Mouse (Mus musculus): ENCODE measurements at regions not wholly inside any gene's neighbourhood (a gene's known extent, or its start where the extent isn't known, plus 50 kb on each side); places are given as distances from the start of the nearest gene placed in this dataset.
A peak's percentile ranks its signal among the peaks of the same experiment; 100 is the strongest.

DNA sequence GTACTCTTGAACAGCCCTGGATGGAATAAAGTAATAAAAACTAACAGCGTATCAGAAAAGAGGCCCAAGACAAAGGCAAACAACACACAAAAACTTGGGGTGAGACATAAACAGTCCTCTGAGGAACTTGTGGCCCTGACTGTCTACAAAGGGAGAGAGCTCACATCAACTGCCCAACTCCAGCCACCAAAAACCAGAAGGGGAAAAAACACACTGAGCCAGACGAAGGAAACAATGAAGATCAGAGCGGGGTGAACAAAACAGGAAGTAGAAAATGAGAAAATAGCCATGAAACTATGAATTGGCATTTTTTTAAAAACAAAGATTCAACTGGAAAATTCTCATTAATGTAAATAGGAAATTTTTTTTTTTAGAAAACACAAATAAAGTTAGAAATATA lies 143.6 kb downstream of the Syk start:
- Histone ChIP-seq H3K9ac (replicated peaks; ENCODE audit: low read depth, low read length) (no peak overlapping the region), H3K4me2 (replicated peaks; ENCODE audit: low read depth, low read length) (no peak overlapping the region), H3K9me3 (ENCODE audit: control insufficient read depth, low read depth, low read length) (no peaks in the 10 kb centered on the region), H3K4me3 (ENCODE audit: low read depth, low read length) (no peak overlapping the region), H3K27me3 (ENCODE audit: control insufficient read depth, insufficient read depth, low read length) (no peaks in the 10 kb centered on the region), H3K36me3 (ENCODE audit: control insufficient read depth, insufficient read depth, low read length) (no peaks in the 10 kb centered on the region), H3K4me1 (ENCODE audit: control insufficient read depth, insufficient read depth, low read length) (no peaks in the 10 kb centered on the region), H3K27ac (ENCODE audit: low read length) (no peak overlapping the region)
- ATAC-seq (ENCODE audit: insufficient number of reproducible peaks, insufficient read depth, low FRiP score, low read depth), result no peak
- WGBS, result 80% methylated on average over 3 of the region's 3 CpGs

DNA sequence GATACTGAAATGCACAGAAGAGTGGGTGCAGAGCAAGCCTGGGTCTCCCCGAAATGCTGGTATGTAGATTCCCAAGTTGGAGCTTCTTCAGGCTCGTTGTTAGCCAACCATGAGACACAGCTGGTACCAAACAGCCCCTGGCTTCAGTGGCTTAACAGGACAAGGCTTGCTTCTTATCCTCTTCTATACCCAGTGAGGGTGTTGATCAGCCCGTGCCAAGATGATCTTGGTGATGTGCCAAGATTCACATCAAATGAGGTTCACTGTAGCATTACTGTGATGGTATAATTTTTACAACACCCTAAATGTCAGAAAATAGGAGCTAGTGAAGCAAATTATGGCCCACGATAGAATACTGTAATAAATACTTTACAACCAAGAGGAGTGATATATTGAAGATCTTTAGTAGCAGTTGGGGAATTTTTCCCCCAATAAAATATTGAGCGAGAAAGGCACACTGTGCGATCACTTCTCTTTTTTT lies 152.5 kb downstream of the Syk start:
- Histone ChIP-seq H3K27ac (ENCODE audit: low read length) (no peak overlapping the region), H3K4me1 (ENCODE audit: control insufficient read depth, insufficient read depth, low read length) (peaks cover 10% of the 10 kb centered on the region; the same call in 1 of the 2 replicates), H3K4me2 (replicated peaks; ENCODE audit: low read depth, low read length) (no peak overlapping the region), H3K36me3 (ENCODE audit: control insufficient read depth, insufficient read depth, low read length) (no peaks in the 10 kb centered on the region), H3K9me3 (ENCODE audit: control insufficient read depth, low read depth, low read length) (no peaks in the 10 kb centered on the region), H3K9ac (replicated peaks; ENCODE audit: low read depth, low read length) (no peak overlapping the region), H3K4me3 (ENCODE audit: low read depth, low read length) (no peak overlapping the region), H3K27me3 (ENCODE audit: control insufficient read depth, insufficient read depth, low read length) (no peaks in the 10 kb centered on the region)
- 65% methylated on average over 6 of the region's 6 CpGs for WGBS
- ATAC-seq (ENCODE audit: insufficient number of reproducible peaks, insufficient read depth, low FRiP score, low read depth), result no peak

DNA sequence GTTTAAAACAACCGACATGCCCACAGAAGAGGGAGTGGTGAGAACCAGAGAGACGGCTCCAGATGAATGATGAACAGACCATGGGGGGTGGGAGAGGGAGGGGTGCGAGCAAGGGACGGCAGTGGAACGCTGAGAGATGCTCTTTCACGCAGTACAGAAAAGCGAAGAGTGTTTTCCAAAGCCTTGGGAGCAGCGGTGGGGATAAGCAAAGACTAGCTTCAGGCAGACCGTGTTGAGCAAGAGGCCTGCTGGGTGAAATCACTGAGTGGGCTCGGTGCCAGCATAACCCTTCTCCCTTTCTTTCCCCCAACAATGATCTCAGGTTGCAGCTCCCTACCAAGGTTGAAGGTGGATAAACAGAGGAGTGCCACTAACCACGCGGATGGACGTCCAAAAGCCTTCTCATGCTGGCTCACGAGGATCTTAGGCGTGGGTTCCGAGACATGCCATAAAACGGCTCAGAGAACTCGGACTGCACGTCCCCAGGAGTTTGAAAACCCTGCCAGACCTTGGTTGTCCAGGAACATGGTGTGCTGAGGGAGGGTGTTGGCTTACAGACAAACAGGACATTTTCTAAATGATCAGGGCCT lies 153.1 kb downstream of the Syk start:
- Histone ChIP-seq H3K4me1 (ENCODE audit: control insufficient read depth, insufficient read depth, low read length) (peaks cover 10% of the 10 kb centered on the region; the same call in 1 of the 2 replicates), H3K4me3 (ENCODE audit: low read depth, low read length) (no peak overlapping the region), H3K27ac (ENCODE audit: low read length) (no peak overlapping the region), H3K9ac (replicated peaks; ENCODE audit: low read depth, low read length) (no peak overlapping the region), H3K27me3 (ENCODE audit: control insufficient read depth, insufficient read depth, low read length) (no peaks in the 10 kb centered on the region), H3K36me3 (ENCODE audit: control insufficient read depth, insufficient read depth, low read length) (no peaks in the 10 kb centered on the region), H3K4me2 (replicated peaks; ENCODE audit: low read depth, low read length) (no peak overlapping the region), H3K9me3 (ENCODE audit: control insufficient read depth, low read depth, low read length) (no peaks in the 10 kb centered on the region)
- ATAC-seq (ENCODE audit: insufficient number of reproducible peaks, insufficient read depth, low FRiP score, low read depth), result no peak
- WGBS, result 38% methylated on average over 19 of the region's 19 CpGs

DNA sequence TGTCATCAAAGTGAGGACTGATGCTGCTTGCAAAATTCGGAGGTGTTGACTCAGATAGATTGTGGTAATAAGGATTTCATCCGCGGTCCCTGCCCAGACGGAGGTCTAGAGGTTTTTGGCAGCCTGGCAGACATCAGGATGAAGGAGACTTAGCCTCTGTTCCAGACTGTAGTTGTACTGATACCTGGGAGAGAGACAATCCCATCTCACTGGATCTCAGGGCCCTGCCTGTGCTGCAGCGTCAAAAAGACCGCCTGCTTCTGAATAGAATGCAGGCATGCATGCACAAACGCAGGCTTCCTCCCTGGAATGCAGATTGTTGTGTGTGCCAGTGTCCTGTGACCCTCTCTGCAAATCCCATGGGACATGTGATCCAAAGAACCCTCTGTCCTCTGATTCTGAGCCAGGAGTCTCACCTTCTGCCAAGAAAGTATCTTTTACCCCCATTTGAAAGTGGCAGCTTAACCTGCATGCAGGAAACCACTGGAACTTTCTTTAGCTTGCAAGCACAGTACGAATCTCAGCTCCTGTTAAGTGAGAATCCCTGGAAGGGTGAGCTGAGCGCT lies 155.2 kb downstream of the Syk start:
- peaks cover 10% of the 10 kb centered on the region; the same call in 1 of the 2 replicates for H3K4me1 ChIP-seq (ENCODE audit: control insufficient read depth, insufficient read depth, low read length)
- no peaks in the 10 kb centered on the region for H3K9me3 ChIP-seq (ENCODE audit: control insufficient read depth, low read depth, low read length)
- H3K27ac ChIP-seq (ENCODE audit: low read length), result no peak overlapping the region
- 69% methylated on average over 9 of the region's 9 CpGs for WGBS
- no peak overlapping the region for H3K9ac ChIP-seq (replicated peaks; ENCODE audit: low read depth, low read length)
- no peak overlapping the region for H3K4me3 ChIP-seq (ENCODE audit: low read depth, low read length)
- H3K4me2 ChIP-seq (replicated peaks; ENCODE audit: low read depth, low read length), result no peak overlapping the region
- H3K36me3 ChIP-seq (ENCODE audit: control insufficient read depth, insufficient read depth, low read length), result no peaks in the 10 kb centered on the region
- H3K27me3 ChIP-seq (ENCODE audit: control insufficient read depth, insufficient read depth, low read length), result no peaks in the 10 kb centered on the region
- no peak for ATAC-seq (ENCODE audit: insufficient number of reproducible peaks, insufficient read depth, low FRiP score, low read depth)

DNA sequence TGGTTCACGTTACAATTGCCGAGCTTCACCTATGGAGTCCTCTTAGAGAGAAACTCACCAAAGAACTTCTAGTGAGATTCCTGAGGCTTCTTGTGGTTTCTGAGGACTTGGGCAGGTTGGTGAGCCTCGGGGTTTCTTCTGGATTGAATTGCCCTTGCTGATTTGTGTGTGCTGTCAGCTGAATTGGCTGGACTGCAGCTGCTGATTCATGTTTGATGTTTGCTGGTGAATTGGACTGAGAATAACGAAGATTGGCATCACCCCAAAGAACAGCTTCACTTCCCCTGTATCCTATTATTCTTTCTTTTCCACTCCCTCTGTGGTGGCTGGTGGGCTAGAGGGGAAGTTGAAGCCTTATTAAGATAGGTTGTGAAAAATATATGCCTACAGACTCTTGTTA lies 158.4 kb downstream of the Syk start:
- no peak for ATAC-seq (ENCODE audit: insufficient number of reproducible peaks, insufficient read depth, low FRiP score, low read depth)
- H3K36me3 ChIP-seq (ENCODE audit: control insufficient read depth, insufficient read depth, low read length), result no peaks in the 10 kb centered on the region
- no peak overlapping the region for H3K4me2 ChIP-seq (replicated peaks; ENCODE audit: low read depth, low read length)
- no peak overlapping the region for H3K9ac ChIP-seq (replicated peaks; ENCODE audit: low read depth, low read length)
- 86% methylated on average over 4 of the region's 4 CpGs for WGBS
- no peaks in the 10 kb centered on the region for H3K4me1 ChIP-seq (ENCODE audit: control insufficient read depth, insufficient read depth, low read length)
- H3K4me3 ChIP-seq (ENCODE audit: low read depth, low read length), result no peak overlapping the region
- H3K27me3 ChIP-seq (ENCODE audit: control insufficient read depth, insufficient read depth, low read length), result no peaks in the 10 kb centered on the region
- no peaks in the 10 kb centered on the region for H3K9me3 ChIP-seq (ENCODE audit: control insufficient read depth, low read depth, low read length)
- no peak overlapping the region for H3K27ac ChIP-seq (ENCODE audit: low read length)

DNA sequence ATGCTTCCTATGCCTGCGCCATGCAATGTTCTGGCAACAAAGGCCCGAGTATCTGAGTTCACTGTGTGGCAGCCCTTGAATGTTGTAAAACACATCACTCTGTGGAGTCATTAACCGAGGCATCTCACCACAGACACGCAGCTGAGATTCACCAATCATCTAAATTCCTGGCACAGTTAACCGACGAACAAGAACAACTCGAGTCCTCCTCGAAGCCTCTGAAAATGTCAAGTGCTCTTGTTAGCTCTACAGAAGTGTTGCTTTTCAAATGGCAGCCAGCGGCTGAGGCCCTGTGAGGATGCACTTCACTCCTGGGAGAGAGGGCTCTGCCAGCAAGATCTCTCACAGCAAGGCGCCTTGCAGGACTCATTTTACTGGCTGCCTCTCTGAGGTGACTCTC lies 173.0 kb downstream of the Syk start:
- no peak overlapping the region for H3K27ac ChIP-seq (ENCODE audit: low read length)
- 66% methylated on average over 10 of the region's 10 CpGs for WGBS
- H3K9ac ChIP-seq (replicated peaks; ENCODE audit: low read depth, low read length), result no peak overlapping the region
- no peaks in the 10 kb centered on the region for H3K4me1 ChIP-seq (ENCODE audit: control insufficient read depth, insufficient read depth, low read length)
- no peaks in the 10 kb centered on the region for H3K9me3 ChIP-seq (ENCODE audit: control insufficient read depth, low read depth, low read length)
- no peaks in the 10 kb centered on the region for H3K36me3 ChIP-seq (ENCODE audit: control insufficient read depth, insufficient read depth, low read length)
- no peaks in the 10 kb centered on the region for H3K27me3 ChIP-seq (ENCODE audit: control insufficient read depth, insufficient read depth, low read length)
- ATAC-seq (ENCODE audit: insufficient number of reproducible peaks, insufficient read depth, low FRiP score, low read depth), result no peak
- H3K4me2 ChIP-seq (replicated peaks; ENCODE audit: low read depth, low read length), result no peak overlapping the region
- no peak overlapping the region for H3K4me3 ChIP-seq (ENCODE audit: low read depth, low read length)

DNA sequence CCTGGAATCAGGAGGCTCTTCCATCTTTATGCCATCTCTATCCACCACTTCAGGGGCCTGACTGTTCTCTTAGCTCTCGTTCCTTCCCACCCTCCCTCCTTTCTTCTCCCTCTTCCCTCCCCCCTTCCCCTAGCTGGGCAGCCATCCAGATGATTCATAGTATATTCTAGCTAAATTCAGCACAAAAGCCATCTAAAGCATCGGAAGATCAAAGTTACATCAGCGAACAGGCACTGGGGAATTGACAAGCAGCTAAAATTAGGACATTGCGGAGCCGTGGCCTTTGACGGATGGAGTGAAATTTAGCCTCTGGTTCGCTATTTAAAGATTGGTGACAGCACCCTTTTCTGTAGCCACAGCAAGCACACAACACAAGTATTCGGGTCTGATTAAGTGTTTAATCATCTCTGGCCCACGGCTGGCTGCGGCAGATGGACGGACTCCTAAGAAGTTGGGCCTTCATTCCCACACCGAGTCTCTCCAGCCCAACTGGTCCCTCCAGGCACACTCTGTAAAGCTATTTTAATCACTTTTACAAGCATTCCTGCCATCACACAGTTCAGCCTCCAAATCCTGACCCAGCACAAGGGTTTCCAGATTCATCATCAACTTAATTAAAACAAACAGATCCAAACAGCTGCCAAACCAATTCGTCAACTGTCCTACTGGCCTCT lies 163.8 kb downstream of the Auh start:
- Histone ChIP-seq H3K36me3 (ENCODE audit: control insufficient read depth, insufficient read depth, low read length) (no peaks in the 10 kb centered on the region), H3K4me3 (ENCODE audit: low read depth, low read length) (no peak overlapping the region), H3K9ac (replicated peaks; ENCODE audit: low read depth, low read length) (no peak overlapping the region), H3K4me1 (ENCODE audit: control insufficient read depth, insufficient read depth, low read length) (peaks cover 23% of the 10 kb centered on the region), H3K4me2 (replicated peaks; ENCODE audit: low read depth, low read length) (0 out of 2 replicates have a peak overlapping the region, but pooled peaks have one; percentile 6), H3K9me3 (ENCODE audit: control insufficient read depth, low read depth, low read length) (no peaks in the 10 kb centered on the region), H3K27ac (ENCODE audit: low read length) (peak overlapping the region; percentile 72), H3K27me3 (ENCODE audit: control insufficient read depth, insufficient read depth, low read length) (no peaks in the 10 kb centered on the region)
- 13% methylated on average over 13 of the region's 13 CpGs for WGBS
- ATAC-seq (ENCODE audit: insufficient number of reproducible peaks, insufficient read depth, low FRiP score, low read depth), result peak; percentile 61

DNA sequence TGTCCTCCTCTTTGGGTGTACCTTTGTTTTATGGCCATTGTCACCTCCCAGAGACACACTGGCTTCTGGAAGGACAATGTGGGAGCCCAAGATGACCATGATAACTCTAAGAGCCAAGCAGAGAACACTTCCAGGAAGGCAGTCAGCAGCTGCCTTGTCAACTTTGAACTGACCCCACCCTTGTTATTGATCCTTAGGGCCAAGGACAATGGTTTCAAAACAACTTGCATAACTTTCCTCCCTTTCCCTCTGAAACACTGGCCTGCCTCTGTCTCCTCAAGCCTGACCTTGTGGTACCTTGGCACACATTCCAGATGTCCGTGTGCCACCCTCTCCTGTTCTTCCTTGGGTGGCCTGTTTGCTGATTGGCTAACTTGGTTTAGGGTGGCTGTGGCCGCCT lies 163.2 kb downstream of the Auh start:
- WGBS, result 70% methylated on average over 2 of the region's 2 CpGs
- Histone ChIP-seq H3K4me1 (ENCODE audit: control insufficient read depth, insufficient read depth, low read length) (peaks cover 23% of the 10 kb centered on the region), H3K4me3 (ENCODE audit: low read depth, low read length) (no peak overlapping the region), H3K9me3 (ENCODE audit: control insufficient read depth, low read depth, low read length) (no peaks in the 10 kb centered on the region), H3K9ac (replicated peaks; ENCODE audit: low read depth, low read length) (no peak overlapping the region), H3K36me3 (ENCODE audit: control insufficient read depth, insufficient read depth, low read length) (no peaks in the 10 kb centered on the region), H3K27ac (ENCODE audit: low read length) (peak overlapping the region; percentile 72), H3K27me3 (ENCODE audit: control insufficient read depth, insufficient read depth, low read length) (no peaks in the 10 kb centered on the region), H3K4me2 (replicated peaks; ENCODE audit: low read depth, low read length) (0 out of 2 replicates have a peak overlapping the region, but pooled peaks have one; percentile 6)
- ATAC-seq (ENCODE audit: insufficient number of reproducible peaks, insufficient read depth, low FRiP score, low read depth), result no peak
